In genomic region chrX:163981500-163981899, GRCm38 (mm10) we compare ENCODE assay signal across 21 mouse cellular contexts. TPM values are rescaled to one million over a fixed set of nuclear protein-coding genes. Genes with fewer than 3 reads are reported as not detected.
DNase-seq lines count a peak whose midpoint lies in the region; ATAC-seq and TF ChIP-seq lines count a peak whose summit lies in the region.
"Had no signal": no experiment of that assay in that cellular context is flagged by ENCODE, and none has a peak within 500 bp of the region (broad histone marks: within the 10 kb centered on the region; RNA-seq: fewer than 3 reads in every experiment).

No protein-coding gene starts in this region.

- no peaks in the 10 kb centered on the region for H3K27me3 ChIP-seq in intestine, postnatal 0 days (replicated peaks; ENCODE audit: control insufficient read depth, insufficient read depth, low read length)
- H3K27me3 ChIP-seq in intestine, embryonic 15.5 days (replicated peaks) = no peaks in the 10 kb centered on the region
- H3K27me3 ChIP-seq: liver, embryonic 12.5 days; neural tube, embryonic 12.5 days had no signal

- H3K36me3 ChIP-seq in intestine, postnatal 0 days (ENCODE audit: control insufficient read depth, insufficient read depth) = no peaks in the 10 kb centered on the region
- no peaks in the 10 kb centered on the region for H3K36me3 ChIP-seq in intestine, embryonic 15.5 days
- H3K36me3 ChIP-seq: forebrain, embryonic 12.5 days; G1E; hindbrain, embryonic 10.5 days; liver, embryonic 12.5 days; midbrain, embryonic 13.5 days; neural tube, embryonic 12.5 days had no signal

- WGBS in intestine, postnatal 0 days = 45% methylated on average over 4 of the region's 4 CpGs
- 49% methylated on average over 4 of the region's 4 CpGs for WGBS in intestine, embryonic 15.5 days

- intact Hi-C loops in left cerebral cortex, adult 2 months (cut with DNase I) = no loop called here

- H3K4me2 ChIP-seq in intestine, postnatal 0 days (replicated peaks; ENCODE audit: low read depth) = no peak overlapping the region
- H3K4me2 ChIP-seq in intestine, embryonic 15.5 days (replicated peaks) = no peak overlapping the region
- H3K4me2 ChIP-seq: forebrain, embryonic 12.5 days; liver, embryonic 12.5 days; lung, embryonic 14.5 days; midbrain, embryonic 13.5 days; neural tube, embryonic 12.5 days had no signal

- H3K4me3 ChIP-seq in intestine, postnatal 0 days (ENCODE audit: low read depth, low read length) = no peak overlapping the region
- no peak overlapping the region for H3K4me3 ChIP-seq in intestine, embryonic 15.5 days (replicated peaks)
- H3K4me3 ChIP-seq in left cerebral cortex, adult 2 months = no peak overlapping the region
- H3K4me3 ChIP-seq: forebrain, embryonic 12.5 days; hindbrain, embryonic 10.5 days; liver, embryonic 12.5 days; midbrain, embryonic 13.5 days; neural tube, embryonic 12.5 days had no signal

- H3K4me1 ChIP-seq in intestine, postnatal 0 days (replicated peaks; ENCODE audit: control insufficient read depth, insufficient read depth, low read length) = no peaks in the 10 kb centered on the region
- H3K4me1 ChIP-seq in intestine, embryonic 15.5 days (replicated peaks) = no peaks in the 10 kb centered on the region
- H3K4me1 ChIP-seq: forebrain, embryonic 12.5 days; hindbrain, embryonic 10.5 days; liver, embryonic 12.5 days; midbrain, embryonic 13.5 days; neural tube, embryonic 12.5 days had no signal

- no peak overlapping the region for H3K27ac ChIP-seq in intestine, postnatal 0 days (ENCODE audit: low read depth, low read length)
- H3K27ac ChIP-seq in intestine, embryonic 15.5 days = no peak overlapping the region
- no peak overlapping the region for H3K27ac ChIP-seq in left cerebral cortex, adult 2 months
- H3K27ac ChIP-seq: forebrain, embryonic 12.5 days; hindbrain, embryonic 10.5 days; liver, embryonic 12.5 days; midbrain, embryonic 13.5 days; neural tube, embryonic 12.5 days had no signal

- TF ChIP-seq CTCF in intestine, postnatal 0 days (IDR thresholded peaks at IDR 0.05; ENCODE audit: low read depth) = peak; percentile 17; the same call in 1 of the 2 replicates
- no peak; the same call in 1 of the 2 replicates for TF ChIP-seq CTCF in left cerebral cortex, adult 2 months (IDR thresholded peaks at IDR 0.05)

- peak; percentile 18 for DNase-seq in A20 (ENCODE audit: low read depth, low spot score)
- DNase-seq in NIH3T3 (ENCODE audit: low read depth) = peak; percentile 3
- DNase-seq in left cerebral cortex, adult 2 months (ENCODE audit: extremely low spot score in 1 of 2, low spot score in 2 of 2) = no peak
- DNase-seq: adrenal gland, adult 8-10 months; cerebellum, adult 9-11 months; kidney, adult 9 months; kidney, postnatal 36 days; layer of hippocampus, adult 9-11 months; lung, embryonic 14.5 days; lung, postnatal 4 days; thymus, postnatal 4 days had no signal

- H3K9me3 ChIP-seq in intestine, postnatal 0 days (ENCODE audit: control insufficient read depth) = no peaks in the 10 kb centered on the region
- no peaks in the 10 kb centered on the region for H3K9me3 ChIP-seq in intestine, embryonic 15.5 days
- H3K9me3 ChIP-seq: forebrain, embryonic 12.5 days; G1E; hindbrain, embryonic 10.5 days; liver, embryonic 12.5 days; midbrain, embryonic 13.5 days; neural tube, embryonic 12.5 days had no signal

- no peak overlapping the region for H3K9ac ChIP-seq in intestine, postnatal 0 days (ENCODE audit: low read depth, low read length)
- H3K9ac ChIP-seq in intestine, embryonic 15.5 days = no peak overlapping the region
- H3K9ac ChIP-seq: forebrain, embryonic 12.5 days; liver, embryonic 12.5 days; lung, embryonic 14.5 days; midbrain, embryonic 13.5 days; neural tube, embryonic 12.5 days had no signal

- no peak for ATAC-seq in intestine, postnatal 0 days
- ATAC-seq in intestine, embryonic 15.5 days = no peak
- 0 out of 2 replicates have a peak, but pooled peaks have one; percentile 52 for ATAC-seq in megakaryocyte progenitor cell, adult 5-6 weeks (replicated peaks; ENCODE audit: poor library complexity)
- no peak; the same call in 1 of the 2 replicates for ATAC-seq in granulocyte monocyte progenitor cell, adult 5-6 weeks (replicated peaks; ENCODE audit: poor library complexity, severe bottlenecking)
- ATAC-seq: liver, embryonic 12.5 days; midbrain, embryonic 13.5 days had no signal

RNA-seq across cellular contexts. Expression of gene Zrsr2, which starts 23.0 kb away (rescaled TPM):
- polyA plus RNA-seq in intestine, postnatal 0 days (2015; fragmentation: Nextera tagmentation; extraction: Ambion mirVana) = 41.9 and 53.5 TPM in 2 replicates
- polyA plus RNA-seq in intestine, embryonic 15.5 days (2015; fragmentation: Nextera tagmentation; extraction: Ambion mirVana) = 48.4 and 56.2 TPM in 2 replicates
- 28.1 and 31.8 TPM in 2 replicates for total RNA-seq in megakaryocyte progenitor cell, adult 5-6 weeks (2015)
- total RNA-seq in megakaryocyte progenitor cell, adult 5-6 weeks (2017) = 35.2 and 76.8 TPM in 2 replicates
- total RNA-seq in granulocyte monocyte progenitor cell, adult 5-6 weeks (2014; fragmentation: Nextera tagmentation) = 28.7 and 44.5 TPM in 2 replicates
- 42.5 and 65.0 TPM in 2 replicates for total RNA-seq in granulocyte monocyte progenitor cell, adult 5-6 weeks (2017)
- 10 to 100 TPM; 43.9 to 51.7 TPM for total RNA-seq in left cerebral cortex, adult 2 months (2021)

RNA-seq across cellular contexts. Expression of gene Car5b, which starts 46.3 kb away (rescaled TPM):
- polyA plus RNA-seq in intestine, postnatal 0 days (2015; fragmentation: Nextera tagmentation; extraction: Ambion mirVana) = 0.25 and 0.37 TPM in 2 replicates
- 0.50 and 0.77 TPM in 2 replicates for polyA plus RNA-seq in intestine, embryonic 15.5 days (2015; fragmentation: Nextera tagmentation; extraction: Ambion mirVana)
- total RNA-seq in megakaryocyte progenitor cell, adult 5-6 weeks (2015) = 0.30 TPM in 1 of 2 replicates, not detected in the other
- 0.21 and 0.24 TPM in 2 replicates for total RNA-seq in megakaryocyte progenitor cell, adult 5-6 weeks (2017)
- total RNA-seq in granulocyte monocyte progenitor cell, adult 5-6 weeks (2014; fragmentation: Nextera tagmentation) = not detected in 2 replicates
- total RNA-seq in granulocyte monocyte progenitor cell, adult 5-6 weeks (2017) = 0.43 TPM in 1 of 2 replicates, not detected in the other
- 1 to 10 TPM; 2.2 to 3.0 TPM for total RNA-seq in left cerebral cortex, adult 2 months (2021)
- polyA plus RNA-seq: G1E had no signal

Comparison
In these comparisons a context has a peak if more than half of its experiments do, and no peak if none do; other contexts are left out.
1. DNase-seq: peak in A20 (single experiment) and NIH3T3 (single experiment); none in left cerebral cortex, adult 2 months (0 of 2).